Mouse (Mus musculus): ENCODE data around the gene Syt15.

DNA sequence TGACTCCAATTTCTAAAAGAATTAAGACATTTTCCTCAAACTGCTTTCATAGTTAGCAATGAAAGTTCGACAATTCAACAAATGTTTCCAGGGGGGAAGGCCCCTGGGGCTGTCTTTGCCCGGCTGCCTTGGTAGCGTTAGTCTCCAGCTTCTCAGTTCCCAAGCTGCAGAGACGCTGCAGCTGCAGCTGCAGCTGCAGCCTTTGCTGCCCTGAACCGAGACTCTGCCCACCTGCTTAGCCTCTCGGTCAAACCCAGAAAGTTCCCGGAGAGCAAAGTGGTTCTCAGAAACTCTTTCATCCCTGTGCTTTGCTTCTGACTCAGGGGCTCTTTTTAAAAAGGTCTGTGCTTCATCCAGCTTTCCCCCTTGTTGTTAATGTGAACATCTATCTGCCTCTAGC is 12.9 kb downstream of the Syt15 start:
- TF ChIP-seq POLR2A (IDR thresholded peaks at IDR 0.05; ENCODE audit: extremely low read depth, insufficient read depth, low read length) (no peak), CTCF (IDR thresholded peaks at IDR 0.05; ENCODE audit: low read depth, low read length) (no peak)
